In the genomic region with DNA sequence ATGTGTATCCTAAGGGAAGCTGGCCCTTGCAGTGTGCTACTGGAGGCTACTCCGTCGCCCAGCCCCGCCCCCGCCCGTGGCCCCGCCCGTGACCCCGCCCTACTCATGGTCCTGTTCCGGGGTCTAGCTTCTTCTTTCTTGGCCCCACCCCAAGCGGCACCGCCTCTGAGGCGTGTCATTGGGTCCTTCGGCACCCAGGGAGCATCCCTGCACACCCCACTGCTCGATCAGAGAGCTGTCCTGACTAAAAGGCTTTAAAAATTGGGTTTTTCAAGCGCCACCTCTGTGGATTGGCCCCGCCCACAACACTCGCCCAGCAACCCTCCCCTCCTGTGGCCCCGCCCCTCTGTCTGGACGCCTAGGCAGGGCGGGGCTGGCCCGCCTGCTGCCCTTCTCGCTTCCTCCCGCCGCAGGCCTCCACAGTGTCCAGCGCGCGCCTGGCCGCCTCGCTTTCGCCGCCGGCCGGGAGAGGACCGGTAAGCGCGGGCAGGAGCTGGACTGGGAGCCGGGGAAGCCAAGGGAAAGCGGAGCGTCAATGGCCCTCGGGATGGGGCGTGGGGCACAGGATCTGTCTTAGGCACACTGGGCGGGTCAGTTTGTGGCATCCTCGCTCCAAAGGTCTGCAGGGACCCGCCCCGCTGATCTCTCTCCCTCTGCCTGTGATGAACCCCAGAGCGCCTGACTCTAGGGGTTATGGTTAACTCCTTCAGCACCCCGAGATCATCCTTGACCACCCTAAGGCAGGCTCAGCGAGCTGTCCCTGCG, we compare ENCODE assay signal across 8 mouse cellular contexts. TPM values are rescaled to one million over a fixed set of nuclear protein-coding genes. Genes with fewer than 3 reads are reported as not detected.
A peak's percentile ranks its signal among the peaks of the same experiment; 100 is the strongest.
DNase-seq lines count a peak whose midpoint lies in the region; ATAC-seq and TF ChIP-seq lines count a peak whose summit lies in the region.

A gene (plus strand): TSS at position 193 of the 765 bp plus-strand sequence.

- ATAC-seq in forebrain, embryonic 16.5 days = peak; percentile 83
- peak; percentile 95 for ATAC-seq in lung, embryonic 15.5 days (ENCODE audit: borderline replicate concordance, extremely low read depth, low FRiP score, low TSS enrichment)

- H3K27ac ChIP-seq in ES-E14 (ENCODE audit: insufficient read depth, low read depth, low read length, poor library complexity, severe bottlenecking) = no peak within 1 kb of the TSS
- no peak within 1 kb of the TSS for H3K27ac ChIP-seq in forebrain, embryonic 16.5 days (ENCODE audit: low read length)
- H3K27ac ChIP-seq in lung, embryonic 15.5 days = peak within 1 kb of the TSS; percentile 54

- H3K4me3 ChIP-seq in ES-E14 (ENCODE audit: insufficient read depth in 1 of 2, low read depth in 1 of 2, low read length in 2 of 2, poor library complexity in 1 of 2, severe bottlenecking in 1 of 2) = peak within 1 kb of the TSS; percentile 78 to 88
- peak within 1 kb of the TSS; percentile 60 for H3K4me3 ChIP-seq in forebrain, embryonic 16.5 days (replicated peaks; ENCODE audit: low read length)
- peak within 1 kb of the TSS; percentile 62 for H3K4me3 ChIP-seq in lung, embryonic 15.5 days

- intact Hi-C loops in heart, postnatal 36 days (cut with DNase I) = loop anchor here (5.0 kb wide), 1 partner anchor 48 kb away; no protein-coding TSS in a partner anchor

- DNase-seq in ES-E14 (ENCODE audit: low read depth, low spot score) = peak; percentile 70
- DNase-seq in cerebellum, adult 11-12 months = peak; percentile 91
- DNase-seq in heart, postnatal 36 days = peak; percentile 90 to 95
- peak; percentile 81 to 82 for DNase-seq in layer of hippocampus, adult 8-10 months (ENCODE audit: low spot score in 2 of 2)
- peak; percentile 89 for DNase-seq in ovary, adult 18-20 months (ENCODE audit: low spot score)
- peak; percentile 75 for DNase-seq in thymus, postnatal 0 days (ENCODE audit: low spot score)

- H3K9ac ChIP-seq in ES-E14 (ENCODE audit: insufficient read depth, low read depth, low read length, poor library complexity, severe bottlenecking) = peak within 1 kb of the TSS; percentile 79
- peak within 1 kb of the TSS; percentile 76 for H3K9ac ChIP-seq in forebrain, embryonic 16.5 days (replicated peaks; ENCODE audit: low read depth, low read length)
- peak within 1 kb of the TSS; percentile 64 for H3K9ac ChIP-seq in lung, embryonic 15.5 days

- in situ Hi-C loops in ES-E14 (cut with MboI; ENCODE audit: low sequenced_read_pairs in 2 of 2, unreplicated experiment in 2 of 2) = no loop called here

- no peaks in the 10 kb centered on the region for H3K27me3 ChIP-seq in forebrain, embryonic 16.5 days (replicated peaks; ENCODE audit: control insufficient read depth, insufficient read depth, low read length)
- peaks cover 4% of the 10 kb centered on the region; the same call in 1 of the 2 replicates for H3K27me3 ChIP-seq in lung, embryonic 15.5 days

- no peaks in the 10 kb centered on the region for H3K9me3 ChIP-seq in ES-E14 (ENCODE audit: control insufficient read depth, insufficient read depth, low read depth, low read length)
- H3K9me3 ChIP-seq in forebrain, embryonic 16.5 days (ENCODE audit: control insufficient read depth, low read length) = no peaks in the 10 kb centered on the region
- H3K9me3 ChIP-seq in lung, embryonic 15.5 days = no peaks in the 10 kb centered on the region

- H3K4me2 ChIP-seq in forebrain, embryonic 16.5 days (ENCODE audit: low read length) = peak within 1 kb of the TSS; percentile 73
- peak within 1 kb of the TSS; percentile 93 for H3K4me2 ChIP-seq in lung, embryonic 15.5 days

- WGBS in forebrain, embryonic 16.5 days = 1% methylated on average over 49 of the region's 49 CpGs
- WGBS in lung, embryonic 15.5 days = 2% methylated on average over 48 of the region's 49 CpGs

- H3K4me1 ChIP-seq in ES-E14 (ENCODE audit: control insufficient read depth in 2 of 2, insufficient read depth in 2 of 2, low read length in 2 of 2, poor library complexity in 1 of 2) = no peaks in the 10 kb centered on the region; a peak in 1 of 4 replicates
- peaks cover 5% of the 10 kb centered on the region for H3K4me1 ChIP-seq in forebrain, embryonic 16.5 days (replicated peaks; ENCODE audit: control insufficient read depth, insufficient read depth, low read length)
- peaks cover 13% of the 10 kb centered on the region for H3K4me1 ChIP-seq in lung, embryonic 15.5 days

- no peaks in the 10 kb centered on the region for H3K36me3 ChIP-seq in ES-E14 (ENCODE audit: control insufficient read depth, insufficient read depth, low read length, poor library complexity, severe bottlenecking)
- H3K36me3 ChIP-seq in forebrain, embryonic 16.5 days (ENCODE audit: control insufficient read depth, insufficient read depth) = no peaks in the 10 kb centered on the region
- no peaks in the 10 kb centered on the region for H3K36me3 ChIP-seq in lung, embryonic 15.5 days

TF ChIP-seq in ES-E14, 5 proteins besides CTCF, POLR2A, EP300 and RAD21:
- TF ChIP-seq ZC3H11A (IDR thresholded peaks at IDR 0.05; ENCODE audit: borderline replicate concordance, low read depth, low read length) (no peak), CHD2 (IDR thresholded peaks at IDR 0.05; ENCODE audit: low read depth, low read length) (no peak), ZNF384 (IDR thresholded peaks at IDR 0.05; ENCODE audit: low read depth, low read length) (no peak), MAFK (IDR thresholded peaks at IDR 0.05; ENCODE audit: insufficient read depth, low read depth, low read length) (no peak), HCFC1 (IDR thresholded peaks at IDR 0.05; ENCODE audit: borderline replicate concordance, insufficient read depth, low read length) (no peak)

RNA-seq across cellular contexts. Expression of the gene that starts here (rescaled TPM):
- total RNA-seq in ES-E14 (2012; rRNA removed) = 3.2 and 4.0 TPM in 2 replicates
- 2.4 and 3.3 TPM in 2 replicates for polyA plus RNA-seq in forebrain, embryonic 16.5 days (2015; fragmentation: Nextera tagmentation; extraction: Ambion mirVana)
- total RNA-seq in heart, postnatal 36 days (2021) = 10 to 100 TPM; 68.8 to 72.1 TPM
- 1 to 10 TPM; 3.3 to 6.6 (median 5.0) TPM for total RNA-seq in layer of hippocampus, adult 8-10 months (2022)
- polyA plus RNA-seq in lung, embryonic 15.5 days (2015; fragmentation: Nextera tagmentation; extraction: Ambion mirVana) = 5.2 and 6.3 TPM in 2 replicates
- polyA plus RNA-seq in thymus, postnatal 0 days (2015; fragmentation: Nextera tagmentation; extraction: Ambion mirVana) = 5.0 and 7.5 TPM in 2 replicates

Comparison
In these comparisons a context has a peak if more than half of its experiments do, and no peak if none do; other contexts are left out.
1. RNA of the gene that starts here (total RNA-seq): 68.8 to 72.1 TPM in heart, postnatal 36 days; 3.3 to 6.6 TPM in layer of hippocampus, adult 8-10 months and 3.2 to 4.0 TPM in ES-E14; every median in the first group is over 4 times any median in the second.
2. Peak in every context shown above with its lines, with median percentiles within 50 percentile points of each other: DNase-seq, H3K4me3 ChIP-seq and H3K9ac ChIP-seq.